ENCODE assay signal across 33 mouse cellular contexts in the genomic region with DNA sequence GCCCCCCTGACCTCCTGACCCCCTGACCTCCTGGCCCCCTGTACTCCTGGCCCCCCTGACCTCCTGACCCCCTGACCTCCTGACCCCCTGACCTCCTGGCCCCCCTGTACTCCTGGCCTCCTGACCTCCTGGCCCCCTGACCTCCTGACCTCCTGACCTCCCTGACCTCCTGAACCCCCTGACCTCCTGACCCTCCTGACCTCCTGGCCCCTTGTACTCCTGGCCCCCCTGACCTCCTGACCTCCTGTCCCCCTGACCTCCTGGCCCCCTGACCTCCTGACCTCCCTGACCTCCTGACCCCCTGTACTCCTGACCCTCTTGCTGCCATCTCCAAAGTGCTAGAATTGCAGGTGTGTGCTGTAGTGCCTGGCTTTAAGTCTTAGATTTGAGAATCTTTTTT. TPM values are rescaled to one million over a fixed set of nuclear protein-coding genes. Genes with fewer than 3 reads are reported as not detected.
DNase-seq lines count a peak whose midpoint lies in the region; ATAC-seq lines count a peak whose summit lies in the region.
"Had no signal": no experiment of that assay in that cellular context is flagged by ENCODE, and none has a peak within 500 bp of the region (broad histone marks: within the 10 kb centered on the region; RNA-seq: fewer than 3 reads in every experiment).

No protein-coding gene starts in this region.

- no peaks in the 10 kb centered on the region for H3K36me3 ChIP-seq in midbrain, embryonic 14.5 days (ENCODE audit: control insufficient read depth, insufficient read depth, low read length)
- 0 out of 2 replicates have a peak, but pooled peaks cover 3% of the 10 kb centered on the region for H3K36me3 ChIP-seq in midbrain, embryonic 13.5 days
- no peaks in the 10 kb centered on the region for H3K36me3 ChIP-seq in limb, embryonic 10.5 days
- H3K36me3 ChIP-seq: hindbrain, embryonic 10.5 days; kidney, embryonic 15.5 days; limb, embryonic 13.5 days; neural tube, embryonic 12.5 days had no signal

- no peak overlapping the region for H3K27ac ChIP-seq in midbrain, embryonic 14.5 days (replicated peaks; ENCODE audit: low read depth, low read length)
- H3K27ac ChIP-seq in midbrain, embryonic 13.5 days = no peak overlapping the region
- no peak overlapping the region for H3K27ac ChIP-seq in limb, embryonic 10.5 days
- H3K27ac ChIP-seq: forebrain, embryonic 13.5 days; gastrocnemius, adult 2 months; heart, adult 2 months; hindbrain, embryonic 10.5 days; kidney, embryonic 15.5 days; left cerebral cortex, adult 2 months; limb, embryonic 13.5 days; liver, embryonic 12.5 days; neural tube, embryonic 12.5 days; stomach, postnatal 0 days had no signal

- no peaks in the 10 kb centered on the region for H3K9me3 ChIP-seq in midbrain, embryonic 14.5 days (ENCODE audit: control insufficient read depth, low read length)
- no peaks in the 10 kb centered on the region for H3K9me3 ChIP-seq in midbrain, embryonic 13.5 days
- no peaks in the 10 kb centered on the region for H3K9me3 ChIP-seq in limb, embryonic 10.5 days (replicated peaks)
- H3K9me3 ChIP-seq: forebrain, embryonic 13.5 days; heart, embryonic 12.5 days; hindbrain, embryonic 10.5 days; kidney, embryonic 15.5 days; limb, embryonic 13.5 days; liver, embryonic 12.5 days; megakaryocyte, embryonic 14.5 days; neural tube, embryonic 12.5 days had no signal

- no peaks in the 10 kb centered on the region for H3K4me1 ChIP-seq in midbrain, embryonic 14.5 days (ENCODE audit: control insufficient read depth, insufficient read depth, low read length)
- peaks cover 8% of the 10 kb centered on the region; the same call in 1 of the 2 replicates for H3K4me1 ChIP-seq in midbrain, embryonic 13.5 days (replicated peaks)
- no peaks in the 10 kb centered on the region for H3K4me1 ChIP-seq in limb, embryonic 10.5 days
- H3K4me1 ChIP-seq: limb, embryonic 13.5 days; neural tube, embryonic 12.5 days had no signal

- H3K9ac ChIP-seq in midbrain, embryonic 14.5 days (replicated peaks; ENCODE audit: low read length) = no peak overlapping the region
- no peak overlapping the region for H3K9ac ChIP-seq in midbrain, embryonic 13.5 days (replicated peaks)
- H3K9ac ChIP-seq: forebrain, embryonic 13.5 days; heart, embryonic 12.5 days; kidney, embryonic 15.5 days; limb, embryonic 13.5 days; liver, embryonic 12.5 days; liver, postnatal 0 days; neural tube, embryonic 12.5 days had no signal

- ATAC-seq in midbrain, embryonic 14.5 days (ENCODE audit: low FRiP score, low TSS enrichment) = no peak
- no peak for ATAC-seq in midbrain, embryonic 13.5 days
- ATAC-seq in cerebellum, adult (ENCODE audit: insufficient number of reproducible peaks, low FRiP score, low TSS enrichment) = no peak
- ATAC-seq: forebrain, embryonic 13.5 days had no signal

- DNase-seq in heart, adult 11 months = peak; percentile 19
- no peak for DNase-seq in heart, postnatal 4 days
- peak; percentile 31 for DNase-seq in midbrain, embryonic 14.5 days
- DNase-seq in limb, embryonic 10.5 days (ENCODE audit: low spot score) = peak; percentile 36
- no peak for DNase-seq in lung, postnatal 25 days (ENCODE audit: low spot score)
- DNase-seq: adrenal gland, adult 2 months; cerebellum, adult 11 months; cerebellum, adult 9-11 months; embryo, embryonic 11 days; gastrocnemius, adult 2 months; gastrocnemius, postnatal 36 days; heart, adult 2 months; kidney, adult 18-20 months; kidney, postnatal 25 days; liver, postnatal 0 days; lung, postnatal 4 days; right cerebral cortex, adult 18-20 months; thymus, adult 18-20 months; thymus, postnatal 36 days had no signal

- H3K4me2 ChIP-seq in midbrain, embryonic 14.5 days (ENCODE audit: low read length) = no peak overlapping the region
- H3K4me2 ChIP-seq in midbrain, embryonic 13.5 days (replicated peaks) = no peak overlapping the region
- H3K4me2 ChIP-seq: forebrain, embryonic 13.5 days; heart, embryonic 12.5 days; kidney, embryonic 15.5 days; limb, embryonic 13.5 days; liver, embryonic 12.5 days; neural tube, embryonic 12.5 days had no signal

- no peaks in the 10 kb centered on the region for H3K27me3 ChIP-seq in midbrain, embryonic 14.5 days (ENCODE audit: control insufficient read depth, insufficient read depth, low read length)
- H3K27me3 ChIP-seq in midbrain, embryonic 13.5 days = no peaks in the 10 kb centered on the region
- no peaks in the 10 kb centered on the region for H3K27me3 ChIP-seq in limb, embryonic 10.5 days (ENCODE audit: low read depth, poor library complexity, severe bottlenecking)
- H3K27me3 ChIP-seq: forebrain, embryonic 13.5 days; heart, embryonic 12.5 days; kidney, embryonic 15.5 days; limb, embryonic 13.5 days; liver, embryonic 12.5 days; megakaryocyte, embryonic 14.5 days; neural tube, embryonic 12.5 days had no signal

- no peak overlapping the region for H3K4me3 ChIP-seq in midbrain, embryonic 14.5 days (replicated peaks; ENCODE audit: low read depth, low read length)
- H3K4me3 ChIP-seq in midbrain, embryonic 13.5 days (replicated peaks) = no peak overlapping the region
- no peak overlapping the region for H3K4me3 ChIP-seq in limb, embryonic 10.5 days
- H3K4me3 ChIP-seq: erythroblast, embryonic 14.5 days; forebrain, embryonic 13.5 days; gastrocnemius, adult 2 months; heart, adult 2 months; heart, embryonic 12.5 days; hindbrain, embryonic 10.5 days; kidney, embryonic 15.5 days; left cerebral cortex, adult 2 months; limb, embryonic 13.5 days; liver, embryonic 12.5 days; myocyte; neural tube, embryonic 12.5 days had no signal

RNA-seq across cellular contexts. Expression of a gene that starts 19.6 kb away (rescaled TPM):
- total RNA-seq in heart, postnatal 4 days (2021) = 10 to 100 TPM; 32.4 to 35.8 TPM
- polyA plus RNA-seq in midbrain, embryonic 14.5 days (2014; fragmentation: Nextera tagmentation; extraction: Ambion mirVana) = 50.6 and 70.9 TPM in 2 replicates
- 35.9 and 45.9 TPM in 2 replicates for polyA plus RNA-seq in midbrain, embryonic 13.5 days (2015; fragmentation: Nextera tagmentation; extraction: Ambion mirVana)
- polyA plus RNA-seq in limb, embryonic 10.5 days (2016; fragmentation: Nextera tagmentation; extraction: Ambion mirVana) = 39.5 and 40.2 TPM in 2 replicates

Comparison
In these comparisons a context has a peak if more than half of its experiments do, and no peak if none do; other contexts are left out.
1. DNase-seq: peak in heart, adult 11 months (single experiment), midbrain, embryonic 14.5 days (single experiment) and limb, embryonic 10.5 days (single experiment); none in heart, postnatal 4 days (single experiment) and lung, postnatal 25 days (single experiment).